Mouse (Mus musculus): Measurements from ENCODE around the gene Rps7. TPM values are rescaled to one million over a fixed set of nuclear protein-coding genes. Genes with fewer than 3 reads are reported as not detected.

Gene Rps7
- total and polyA plus RNA-seq, 2 experiments from 2014 or later = 419 to 717 TPM

- Histone ChIP-seq H3K9me3 (replicated peaks; ENCODE audit: control insufficient read depth, low read length) (no peaks in the 10 kb centered on the region), H3K27ac (ENCODE audit: low read depth) (no peak overlapping the region), H3K4me3 (ENCODE audit: low read depth, low read length) (no peak overlapping the region), H3K4me2 (ENCODE audit: low read depth, low read length) (no peak overlapping the region), H3K36me3 (replicated peaks; ENCODE audit: control insufficient read depth, insufficient read depth, low read length) (no peaks in the 10 kb centered on the region), H3K27me3 (ENCODE audit: control insufficient read depth, insufficient read depth, low read length) (no peaks in the 10 kb centered on the region), H3K9ac (replicated peaks; ENCODE audit: low read depth, low read length) (no peak overlapping the region), H3K4me1 (ENCODE audit: control insufficient read depth, insufficient read depth) (no peaks in the 10 kb centered on the region)
- TF ChIP-seq CTCF (IDR thresholded peaks at IDR 0.05; ENCODE audit: low read depth) (no peak), EP300 (IDR thresholded peaks at IDR 0.05; ENCODE audit: low read depth) (no peak)
- DNase-seq (ENCODE audit: low spot score) (no peak), ATAC-seq (ENCODE audit: insufficient read depth, low read depth) (no peak)
- 41% methylated on average over 2 of the region's 2 CpGs for WGBS
These were observed 37.2 kb downstream of the Rps7 start for GRCm38 (mm10) chr12:28598526-28598991.

DNA sequence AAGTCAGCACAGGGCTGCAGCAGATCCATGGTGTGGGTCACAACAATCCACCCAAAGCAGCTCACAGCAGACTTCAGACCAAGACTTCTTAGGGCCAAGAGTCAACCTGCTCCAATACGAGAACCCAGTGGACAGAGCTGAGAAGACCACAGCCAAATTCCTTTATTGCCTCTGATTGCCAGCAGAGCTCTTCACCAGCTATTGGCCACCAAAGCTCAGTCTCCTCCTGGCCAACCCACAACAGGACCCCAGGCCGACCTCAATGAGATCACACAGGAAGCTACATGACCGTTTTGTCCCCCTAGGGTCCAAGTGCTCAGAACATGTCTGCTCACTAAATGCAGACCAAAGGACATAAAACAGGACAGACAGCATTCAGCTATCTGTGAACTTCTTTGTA is 37.6 kb downstream of the Rps7 start:
- DNase-seq (ENCODE audit: low spot score) = no peak
- 27% methylated on average over 3 of the region's 3 CpGs for WGBS
- H3K9me3 ChIP-seq (replicated peaks; ENCODE audit: control insufficient read depth, low read length) = no peaks in the 10 kb centered on the region
- H3K36me3 ChIP-seq (replicated peaks; ENCODE audit: control insufficient read depth, insufficient read depth, low read length) = no peaks in the 10 kb centered on the region
- H3K4me1 ChIP-seq (ENCODE audit: control insufficient read depth, insufficient read depth) = no peaks in the 10 kb centered on the region
- H3K27me3 ChIP-seq (ENCODE audit: control insufficient read depth, insufficient read depth, low read length) = no peaks in the 10 kb centered on the region
- no peak overlapping the region for H3K27ac ChIP-seq (ENCODE audit: low read depth)
- no peak for ATAC-seq (ENCODE audit: insufficient read depth, low read depth)
- H3K9ac ChIP-seq (replicated peaks; ENCODE audit: low read depth, low read length) = no peak overlapping the region
- no peak overlapping the region for H3K4me3 ChIP-seq (ENCODE audit: low read depth, low read length)
- no peak overlapping the region for H3K4me2 ChIP-seq (ENCODE audit: low read depth, low read length)
- TF ChIP-seq EP300 (IDR thresholded peaks at IDR 0.05; ENCODE audit: low read depth) (no peak), CTCF (IDR thresholded peaks at IDR 0.05; ENCODE audit: low read depth) (no peak)

DNA sequence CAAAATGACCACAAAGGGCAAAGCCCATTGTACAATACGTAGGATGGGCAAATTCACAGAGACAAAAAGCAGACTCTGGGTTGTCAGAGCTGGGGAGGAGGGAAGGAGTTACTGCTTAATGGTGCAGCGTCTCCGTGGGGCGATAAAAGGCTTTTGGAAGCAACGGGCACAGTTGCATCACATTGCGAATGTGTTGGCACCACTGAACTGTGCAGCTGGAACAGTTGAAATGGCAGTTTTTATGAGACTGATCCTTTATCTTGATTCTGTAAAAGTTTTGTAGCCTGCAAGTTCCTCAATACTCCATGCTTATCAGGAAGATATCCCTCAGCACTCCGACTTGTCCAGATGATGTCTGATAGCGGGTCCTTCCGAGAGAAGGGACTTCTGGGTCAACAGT is 38.1 kb downstream of the Rps7 start:
- Histone ChIP-seq H3K4me1 (ENCODE audit: control insufficient read depth, insufficient read depth) (no peaks in the 10 kb centered on the region), H3K36me3 (replicated peaks; ENCODE audit: control insufficient read depth, insufficient read depth, low read length) (no peaks in the 10 kb centered on the region), H3K27me3 (ENCODE audit: control insufficient read depth, insufficient read depth, low read length) (no peaks in the 10 kb centered on the region), H3K4me3 (ENCODE audit: low read depth, low read length) (no peak overlapping the region), H3K9me3 (replicated peaks; ENCODE audit: control insufficient read depth, low read length) (no peaks in the 10 kb centered on the region), H3K27ac (ENCODE audit: low read depth) (no peak overlapping the region), H3K4me2 (ENCODE audit: low read depth, low read length) (no peak overlapping the region), H3K9ac (replicated peaks; ENCODE audit: low read depth, low read length) (no peak overlapping the region)
- WGBS = 59% methylated on average over 9 of the region's 9 CpGs
- TF ChIP-seq CTCF (IDR thresholded peaks at IDR 0.05; ENCODE audit: low read depth) (no peak), EP300 (IDR thresholded peaks at IDR 0.05; ENCODE audit: low read depth) (no peak)
- no peak for ATAC-seq (ENCODE audit: insufficient read depth, low read depth)
- no peak for DNase-seq (ENCODE audit: low spot score)

- no peaks in the 10 kb centered on the region for H3K9me3 ChIP-seq (replicated peaks; ENCODE audit: control insufficient read depth, low read length)
- H3K27me3 ChIP-seq (ENCODE audit: control insufficient read depth, insufficient read depth, low read length) = no peaks in the 10 kb centered on the region
- no peak overlapping the region for H3K4me2 ChIP-seq (ENCODE audit: low read depth, low read length)
- H3K27ac ChIP-seq (ENCODE audit: low read depth) = no peak overlapping the region
- H3K9ac ChIP-seq (replicated peaks; ENCODE audit: low read depth, low read length) = no peak overlapping the region
- TF ChIP-seq EP300 (IDR thresholded peaks at IDR 0.05; ENCODE audit: low read depth) (no peak), CTCF (IDR thresholded peaks at IDR 0.05; ENCODE audit: low read depth) (no peak)
- H3K36me3 ChIP-seq (replicated peaks; ENCODE audit: control insufficient read depth, insufficient read depth, low read length) = no peaks in the 10 kb centered on the region
- DNase-seq (ENCODE audit: low spot score) (no peak), ATAC-seq (ENCODE audit: insufficient read depth, low read depth) (no peak)
- H3K4me3 ChIP-seq (ENCODE audit: low read depth, low read length) = no peak overlapping the region
- H3K4me1 ChIP-seq (ENCODE audit: control insufficient read depth, insufficient read depth) = no peaks in the 10 kb centered on the region
These were observed 38.9 kb downstream of the Rps7 start for GRCm38 (mm10) chr12:28596851-28597250.

- no peaks in the 10 kb centered on the region for H3K36me3 ChIP-seq (replicated peaks; ENCODE audit: control insufficient read depth, insufficient read depth, low read length)
- no peak for TF ChIP-seq CTCF (IDR thresholded peaks at IDR 0.05; ENCODE audit: low read depth)
- TF ChIP-seq EP300 (IDR thresholded peaks at IDR 0.05; ENCODE audit: low read depth) = no peak
- ATAC-seq (ENCODE audit: insufficient read depth, low read depth) (no peak), DNase-seq (ENCODE audit: low spot score) (no peak)
- H3K4me2 ChIP-seq (ENCODE audit: low read depth, low read length) = no peak overlapping the region
- H3K9ac ChIP-seq (replicated peaks; ENCODE audit: low read depth, low read length) = no peak overlapping the region
- 0 out of 2 replicates have a peak, but pooled peaks cover 18% of the 10 kb centered on the region for H3K27me3 ChIP-seq (ENCODE audit: control insufficient read depth, insufficient read depth, low read length)
- H3K9me3 ChIP-seq (replicated peaks; ENCODE audit: control insufficient read depth, low read length) = no peaks in the 10 kb centered on the region
- no peak overlapping the region for H3K4me3 ChIP-seq (ENCODE audit: low read depth, low read length)
- 34% methylated on average over 13 of the region's 13 CpGs for WGBS
- H3K27ac ChIP-seq (ENCODE audit: low read depth) = no peak overlapping the region
- no peaks in the 10 kb centered on the region for H3K4me1 ChIP-seq (ENCODE audit: control insufficient read depth, insufficient read depth)
These were observed 45.3 kb downstream of the Rps7 start for GRCm38 (mm10) chr12:28590428-28590827.

All from heart, postnatal 0 days (tissue).